Mouse (Mus musculus) hindlimb bud, embryonic 11.5 days (tissue): Measurements from ENCODE around the gene Mms19.

ENCODE experiments used
- DNase-seq: peaks from one replicate; pipeline ENCODE4 v3.0.0-alpha.2; 2012; ENCODE audit warnings: low read depth, low spot score; ENCODE audit errors: extremely low spot score

Mms19 gene

DNA sequence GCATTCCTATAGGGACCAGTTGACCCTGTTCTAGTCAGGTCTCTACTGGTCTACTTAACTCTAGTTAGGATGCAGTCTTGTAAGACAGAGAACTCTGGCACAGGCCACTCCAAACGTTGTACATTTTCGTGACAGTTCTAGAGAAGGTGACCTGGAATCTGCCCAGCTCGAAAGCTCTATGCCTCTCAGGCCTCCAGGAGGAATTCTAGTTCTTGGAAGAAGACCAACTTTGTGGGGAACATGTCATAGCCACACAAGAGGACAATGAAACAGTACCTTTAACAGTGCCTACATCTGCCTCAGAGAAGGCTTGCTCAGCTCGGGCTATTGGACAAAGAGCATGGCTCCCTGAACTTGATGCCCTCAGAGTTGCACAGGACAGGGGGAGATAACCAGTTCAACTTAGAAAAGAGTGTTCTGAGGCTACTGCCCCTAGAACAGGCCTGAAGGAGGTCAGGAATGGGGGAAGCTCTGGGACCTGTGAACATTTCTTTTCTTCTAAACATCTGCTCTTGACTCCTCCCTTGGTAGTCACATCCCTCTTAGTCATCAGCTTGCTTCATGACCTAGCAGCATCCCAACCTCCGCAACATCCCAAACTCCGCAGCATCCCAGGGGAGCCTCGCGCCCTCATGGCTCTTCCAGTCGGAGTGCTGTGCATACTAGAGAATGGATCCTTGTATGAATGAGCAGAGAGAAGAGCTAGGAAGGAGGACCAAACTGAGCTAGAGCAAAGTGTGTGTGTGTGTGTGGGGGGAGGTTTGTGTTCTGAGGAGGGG, 18.0 kb upstream of the Mms19 start:
- no peak for DNase-seq

- DNase-seq = no peak
Observed at GRCm38 (mm10) chr19:41997090-41997489, 16.1 kb upstream of the Mms19 start.

GRCm38 (mm10) chr19:41995483-41995882, 14.5 kb upstream of the Mms19 start:
- DNase-seq = no peak

DNA sequence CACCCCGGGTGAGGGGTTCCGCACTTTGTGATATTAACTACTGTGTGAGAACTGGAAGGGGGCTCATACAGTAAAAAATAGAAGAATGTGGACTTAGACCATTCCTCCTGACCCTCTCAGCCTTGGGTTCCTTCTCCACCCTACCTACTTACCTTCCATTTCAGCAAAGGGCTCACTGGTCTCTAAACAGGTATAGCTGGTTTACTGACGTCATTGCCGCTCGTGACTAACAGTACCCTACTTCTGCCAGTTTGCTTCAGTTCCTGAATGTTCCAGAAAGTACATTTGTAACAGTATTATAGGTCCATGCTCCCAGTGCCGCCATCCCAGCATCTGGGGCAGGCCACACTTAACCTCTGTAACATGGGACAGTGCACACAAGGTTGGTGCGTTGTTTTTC, 13.1 kb upstream of the Mms19 start:
- no peak for DNase-seq

- no peak for DNase-seq
Observed at GRCm38 (mm10) chr19:41993484-41993883, 12.5 kb upstream of the Mms19 start.

DNA sequence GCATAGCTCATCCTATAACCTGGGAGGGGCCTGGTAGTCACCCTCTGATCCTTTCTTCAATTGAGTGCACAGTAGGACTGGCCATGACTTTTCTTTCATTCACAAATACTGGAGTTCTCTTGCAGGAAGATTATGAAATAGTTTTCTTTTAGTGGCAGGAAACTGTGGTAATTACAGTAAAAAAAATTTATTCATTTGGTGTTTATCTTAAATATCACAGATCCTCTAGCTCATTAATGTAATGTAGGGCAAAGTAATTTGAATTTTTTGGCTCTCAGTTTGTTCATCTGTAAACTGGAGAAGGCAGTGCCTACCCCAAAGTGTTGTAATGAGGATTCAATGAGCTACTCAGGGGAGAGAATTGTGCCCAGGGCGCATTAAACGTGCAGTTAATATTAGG, 12.0 kb upstream of the Mms19 start:
- DNase-seq = no peak

DNA sequence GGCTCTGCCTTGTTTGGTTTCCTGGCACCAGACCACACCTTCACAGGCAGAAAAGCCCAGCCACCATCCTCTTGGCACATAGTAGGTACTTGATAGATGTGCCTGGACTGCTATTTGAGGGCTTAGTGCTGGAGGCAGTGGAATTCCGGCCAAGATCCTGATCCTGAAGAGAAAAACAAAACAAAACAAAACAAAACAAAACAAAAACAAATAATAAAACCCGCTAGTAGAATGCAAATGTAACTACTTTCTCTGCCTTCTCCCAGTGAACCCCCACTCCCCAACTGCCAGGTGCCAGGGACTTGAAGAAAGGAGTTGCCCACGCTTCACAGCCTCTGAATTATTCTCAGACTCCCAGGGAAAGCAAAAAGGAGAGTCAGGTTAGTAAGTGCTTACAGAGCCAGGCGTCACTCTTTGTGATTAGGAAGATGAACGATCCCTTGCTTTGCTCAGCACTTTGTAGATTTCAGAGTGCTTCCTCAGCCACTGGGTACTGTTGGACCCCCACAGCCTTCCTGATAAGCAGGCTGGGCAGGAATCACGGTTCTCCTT, 11.0 kb upstream of the Mms19 start:
- DNase-seq = no peak

GRCm38 (mm10) chr19:41989810-41990209, 8.9 kb upstream of the Mms19 start:
- DNase-seq = no peak

DNA sequence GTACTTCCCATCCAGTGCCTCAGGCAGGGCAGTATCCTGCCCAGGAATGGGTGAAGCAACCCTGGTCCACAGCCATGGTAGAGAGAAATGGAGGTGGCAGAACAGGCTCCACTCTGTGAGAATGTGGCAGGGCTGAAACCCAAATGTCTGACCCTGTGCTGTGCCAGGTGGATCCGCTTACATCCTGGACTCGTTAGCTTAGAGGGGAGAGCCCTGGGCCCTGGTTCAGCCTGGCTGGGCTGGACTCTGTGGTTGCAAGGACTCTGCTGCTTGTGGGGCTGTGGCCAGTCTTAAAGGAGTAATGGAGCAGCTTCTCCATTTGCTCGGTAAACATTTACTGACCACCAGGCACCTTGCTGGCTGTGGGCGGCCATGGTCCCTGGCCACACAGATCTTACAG, 6.2 kb upstream of the Mms19 start:
- DNase-seq = no peak

DNA sequence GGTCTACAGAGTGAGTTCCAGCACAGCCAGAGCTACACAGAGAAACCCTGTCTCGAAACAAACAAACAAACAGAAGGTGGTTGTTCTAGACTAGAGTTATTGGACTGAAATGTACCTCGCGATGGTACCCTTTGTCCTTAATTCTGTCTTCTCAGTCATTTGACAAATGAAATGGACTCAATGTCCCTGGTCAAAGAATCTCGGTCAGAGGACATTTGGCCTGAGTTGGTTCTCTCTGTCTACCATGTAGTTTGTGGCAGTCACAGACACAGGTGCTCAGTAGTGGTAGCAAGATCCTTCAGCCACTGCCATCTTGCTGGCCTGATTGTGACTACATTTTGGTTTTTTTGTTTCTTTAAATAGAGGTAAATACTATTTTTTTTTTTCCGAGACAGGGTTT, 5.0 kb upstream of the Mms19 start:
- no peak for DNase-seq

- no peak for DNase-seq
Observed at GRCm38 (mm10) chr19:41982791-41983150, 1.8 kb upstream of the Mms19 start.

- DNase-seq = no peak
Observed at GRCm38 (mm10) chr19:41981931-41982790, 1.2 kb upstream of the Mms19 start.

GRCm38 (mm10) chr19:41981595-41981927, 604 bp upstream of the Mms19 start, which contains the start of gene Ubtd1:
Gene Ubtd1, plus strand, starts transcription at chr19:41981763.
- no peak for DNase-seq

DNA sequence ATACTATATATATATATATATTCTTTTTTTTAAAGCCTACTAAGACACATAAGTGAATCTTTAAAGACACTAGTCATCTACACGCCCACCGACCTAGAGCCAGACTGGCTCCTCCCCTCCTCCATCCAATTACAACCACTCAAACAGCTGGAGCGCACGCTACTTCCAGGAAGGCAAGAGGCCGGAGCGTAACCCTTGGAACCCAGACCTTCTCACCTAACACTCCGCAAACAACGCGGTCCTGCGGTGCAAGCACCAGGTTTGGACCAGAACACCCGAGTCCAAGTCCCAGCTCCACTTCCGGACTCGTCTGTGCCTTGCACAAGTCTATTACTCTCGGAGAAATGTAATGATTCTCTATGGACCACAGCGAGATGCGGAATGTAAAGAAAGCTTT, 537 bp downstream of the Mms19 start:
- no peak for DNase-seq

DNA sequence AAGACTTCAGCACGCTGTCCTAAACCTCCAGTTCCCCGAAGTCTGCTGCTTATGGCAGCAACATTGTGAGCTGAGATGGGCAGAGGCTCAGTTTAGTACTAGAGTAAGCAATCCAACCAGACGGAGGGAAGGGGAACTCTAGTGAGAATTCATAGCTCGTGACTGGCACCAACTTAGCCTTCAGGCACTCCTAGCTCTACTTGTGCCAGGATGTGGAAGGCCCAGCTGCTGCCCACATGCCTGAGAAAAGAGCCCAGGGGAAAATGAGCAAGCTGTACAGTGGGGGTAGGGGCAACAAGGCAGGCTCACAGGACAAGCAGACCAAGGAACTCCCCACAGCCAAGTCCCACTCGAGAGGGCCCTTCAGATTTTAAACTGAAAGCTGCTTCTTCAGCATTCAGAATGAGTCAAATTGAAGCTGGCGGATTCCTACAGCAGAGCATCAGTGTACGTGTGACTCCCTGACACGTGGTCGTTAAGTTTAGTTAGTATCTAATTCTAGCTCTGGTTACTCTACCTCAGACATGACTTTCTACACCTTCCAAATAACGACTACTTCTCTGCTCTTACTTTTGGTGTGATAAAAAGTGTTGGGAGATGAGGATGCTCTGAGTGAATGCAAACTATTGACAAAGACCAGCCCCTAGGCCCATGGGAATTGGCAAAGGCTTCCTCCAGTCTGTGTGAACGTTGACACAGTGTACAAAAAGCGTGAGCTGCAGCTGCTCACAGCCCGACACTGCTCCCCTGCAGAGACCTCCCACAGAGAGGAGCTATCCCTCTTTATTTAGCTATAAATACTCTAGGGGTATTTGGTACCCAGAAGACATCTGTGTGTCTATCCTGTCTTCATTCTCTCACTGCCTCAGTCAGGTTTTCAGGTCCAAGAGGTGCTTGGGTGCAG, 6.8 kb downstream of the Mms19 start:
- DNase-seq = no peak

DNA sequence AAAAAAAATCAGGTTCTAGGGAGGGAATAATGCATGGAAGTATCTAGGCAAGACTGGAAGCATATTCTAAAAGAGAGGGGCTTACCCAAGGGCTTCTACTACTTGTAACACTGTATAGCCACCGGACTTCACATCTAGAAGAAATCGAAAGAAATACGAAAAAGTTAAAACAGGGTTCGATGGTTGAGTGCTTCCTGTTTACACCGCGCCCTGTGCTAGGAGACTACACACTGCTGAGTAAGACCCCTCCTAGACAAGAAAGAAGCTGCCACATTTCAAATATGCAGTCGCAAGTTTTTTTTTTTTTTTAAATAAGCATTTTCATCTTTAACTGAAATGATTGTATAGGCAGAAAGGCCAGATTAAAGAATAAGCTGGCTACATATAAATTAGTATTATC, 11.3 kb downstream of the Mms19 start:
- no peak for DNase-seq

- DNase-seq = no peak
Observed at GRCm38 (mm10) chr19:41953574-41953973, 27.4 kb downstream of the Mms19 start.

- DNase-seq = no peak
Observed at GRCm38 (mm10) chr19:41952287-41952686, 28.7 kb downstream of the Mms19 start.

GRCm38 (mm10) chr19:41943841-41944240, 37.1 kb downstream of the Mms19 start:
- DNase-seq = no peak

- DNase-seq = no peak
Observed at GRCm38 (mm10) chr19:41938539-41938938, 42.4 kb downstream of the Mms19 start.

DNA sequence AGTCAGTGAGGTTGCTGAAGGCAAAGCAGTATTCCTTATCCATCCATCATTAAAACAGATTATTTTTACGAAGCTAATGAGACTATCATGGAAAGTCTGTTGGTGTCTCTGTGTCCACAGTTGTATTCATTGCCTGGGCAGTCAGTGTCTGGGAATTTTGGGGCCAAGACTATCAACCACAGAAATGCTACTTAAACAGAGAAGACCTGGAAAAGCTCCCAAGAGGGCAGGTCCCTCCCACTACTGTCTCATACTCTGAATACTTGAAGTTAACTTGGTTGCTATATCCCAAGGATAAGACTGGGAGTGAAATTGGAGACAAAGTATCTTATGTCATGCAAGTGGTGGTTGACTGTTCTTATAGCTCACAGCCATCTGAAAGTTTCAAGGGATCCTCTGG, 45.0 kb downstream of the Mms19 start:
- DNase-seq = no peak
